Mouse (Mus musculus) layer of hippocampus, postnatal 36 days (tissue): ENCODE data around the gene Ap4e1. TPM values are rescaled to one million over a fixed set of nuclear protein-coding genes. Genes with fewer than 3 reads are reported as not detected.

Source experiments
- DNase-seq, 2 experiments: peaks; one replicate each; pipeline ENCODE4 v3.0.0; 2022
- total RNA-seq, 2 experiments: library from RNA; stranded (reverse); gene quantifications; 2 replicates each; pipeline ENCODE4 v1.2.3; 2021

Ap4e1 gene
- total RNA-seq = 10 to 100 TPM; 12.4 to 12.9 TPM

DNA sequence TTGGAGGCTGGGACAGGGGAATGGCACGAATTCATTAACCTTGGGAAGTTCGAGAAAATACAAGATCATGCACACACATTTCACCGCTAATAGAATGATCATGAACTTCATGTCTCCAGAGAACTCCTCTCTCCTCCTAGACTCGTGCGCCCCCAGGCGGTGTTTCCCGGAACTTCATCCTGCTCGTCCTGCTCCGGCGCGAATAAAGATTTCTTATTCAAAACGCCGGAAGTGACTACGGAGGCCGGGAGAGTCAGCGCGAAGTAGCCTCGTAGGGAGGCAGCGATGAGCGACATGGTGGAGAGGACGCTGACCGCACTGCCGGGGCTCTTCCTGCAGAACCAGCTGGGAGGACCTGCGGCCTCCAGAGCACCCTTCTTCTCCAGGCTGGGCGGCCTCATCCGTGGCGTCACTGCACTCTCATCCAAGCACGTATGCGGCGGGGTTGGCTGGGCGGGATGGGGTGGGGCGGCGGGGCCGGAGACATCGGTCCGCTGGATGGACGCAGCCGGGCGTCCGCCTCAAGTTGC, at the start of gene Ap4e1:
TSS of gene Ap4e1 (plus strand) at position 249 of the 530 bp plus-strand sequence.
- DNase-seq = peak; percentile 94 to 97

DNA sequence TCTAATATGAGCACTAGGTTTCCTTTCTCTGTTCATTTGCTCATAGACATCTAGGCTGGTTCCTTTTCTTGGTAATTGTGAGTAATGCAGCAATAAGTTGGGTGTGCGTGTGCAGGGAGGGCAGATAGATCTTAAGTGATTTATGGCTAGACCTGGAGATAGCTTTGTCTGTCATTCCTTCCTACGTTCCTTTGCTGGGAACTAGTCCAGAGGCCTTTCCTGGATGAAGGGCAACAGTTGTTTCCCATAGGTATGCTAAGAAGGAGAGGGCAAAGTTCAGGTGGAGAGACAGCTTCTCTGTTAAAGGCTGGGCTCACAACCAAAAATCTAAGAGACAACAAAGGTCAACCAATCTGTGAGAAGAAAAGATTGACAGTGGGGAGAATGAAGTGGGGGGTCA, 46.8 kb upstream of the Ap4e1 start:
- no peak for DNase-seq

DNA sequence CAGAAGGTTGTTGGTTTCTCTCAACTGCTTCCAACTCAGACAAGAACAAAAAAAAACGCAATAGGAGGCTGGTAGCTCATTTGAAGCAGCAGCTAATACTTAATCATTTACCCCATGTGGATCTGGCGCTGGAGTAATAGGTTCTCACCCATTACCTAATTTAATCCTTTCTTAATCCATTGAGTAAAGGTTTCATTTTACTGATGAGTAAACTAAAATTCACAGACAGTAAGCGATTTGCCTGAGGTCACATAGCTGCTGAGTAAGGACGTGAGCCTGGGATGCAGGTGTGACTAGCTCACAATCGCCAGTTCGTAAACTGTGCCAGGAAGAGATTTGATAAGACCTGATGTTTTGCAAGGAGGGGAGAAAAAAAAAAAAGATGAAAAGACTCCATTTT, 31.1 kb upstream of the Ap4e1 start:
- DNase-seq = no peak

DNA sequence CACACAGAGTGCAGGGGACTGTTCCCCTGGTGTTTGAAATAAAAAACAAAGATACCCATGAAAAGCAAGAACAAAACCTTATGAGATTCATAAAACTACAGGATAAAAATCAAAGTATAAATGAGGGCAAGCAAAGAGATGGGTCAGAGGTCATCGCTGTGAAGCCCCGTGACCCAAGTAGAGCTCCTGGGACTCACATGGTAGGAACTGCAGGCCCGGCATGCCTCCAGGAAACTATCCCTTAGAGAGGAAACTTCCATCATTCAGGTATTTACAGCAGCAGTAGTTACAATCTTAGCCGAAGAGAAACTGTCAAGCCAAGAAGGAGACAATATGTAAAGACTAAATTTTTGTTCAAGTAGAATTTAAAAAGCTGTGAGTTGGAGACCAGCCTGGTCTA, 25.3 kb upstream of the Ap4e1 start:
- DNase-seq = no peak

DNA sequence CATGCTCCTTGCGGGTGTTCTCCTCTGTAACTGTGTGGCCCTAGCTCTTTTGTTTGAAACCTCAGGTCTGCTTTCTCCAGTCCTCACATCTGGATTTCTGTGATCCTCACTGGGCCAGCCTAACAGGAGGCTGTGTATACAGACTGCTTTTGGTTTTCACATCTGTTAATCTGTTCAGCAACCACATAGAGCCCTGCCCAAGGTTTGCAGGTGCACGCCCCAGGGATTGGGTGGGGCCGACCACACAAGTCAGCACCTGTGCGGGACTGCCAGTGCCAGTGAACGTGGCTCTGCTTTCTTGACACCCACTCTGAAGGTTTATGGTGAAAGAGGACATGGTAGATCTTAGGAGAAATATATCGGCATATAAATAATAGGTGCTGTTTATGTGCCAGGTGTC, 18.6 kb upstream of the Ap4e1 start:
- DNase-seq = no peak

DNA sequence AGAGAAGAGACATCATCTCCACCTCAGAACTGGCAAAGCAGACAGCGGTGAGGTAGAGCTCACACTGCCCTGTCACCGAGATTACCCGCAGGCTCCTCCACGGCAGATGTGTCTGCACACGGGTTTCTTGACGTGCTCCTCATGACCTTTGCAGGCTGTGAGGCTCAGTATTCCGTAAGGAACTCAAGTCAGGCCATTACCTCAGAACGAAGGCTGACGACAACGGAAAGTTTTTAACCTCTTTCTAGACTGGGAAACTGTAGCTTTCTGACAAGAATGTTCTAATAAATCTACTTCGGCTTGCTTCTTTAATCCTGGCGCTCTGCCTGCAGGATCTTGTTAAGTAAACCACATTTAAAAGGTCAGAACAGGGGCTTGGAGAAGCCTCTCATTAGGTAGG, 15.8 kb upstream of the Ap4e1 start:
- no peak for DNase-seq

DNA sequence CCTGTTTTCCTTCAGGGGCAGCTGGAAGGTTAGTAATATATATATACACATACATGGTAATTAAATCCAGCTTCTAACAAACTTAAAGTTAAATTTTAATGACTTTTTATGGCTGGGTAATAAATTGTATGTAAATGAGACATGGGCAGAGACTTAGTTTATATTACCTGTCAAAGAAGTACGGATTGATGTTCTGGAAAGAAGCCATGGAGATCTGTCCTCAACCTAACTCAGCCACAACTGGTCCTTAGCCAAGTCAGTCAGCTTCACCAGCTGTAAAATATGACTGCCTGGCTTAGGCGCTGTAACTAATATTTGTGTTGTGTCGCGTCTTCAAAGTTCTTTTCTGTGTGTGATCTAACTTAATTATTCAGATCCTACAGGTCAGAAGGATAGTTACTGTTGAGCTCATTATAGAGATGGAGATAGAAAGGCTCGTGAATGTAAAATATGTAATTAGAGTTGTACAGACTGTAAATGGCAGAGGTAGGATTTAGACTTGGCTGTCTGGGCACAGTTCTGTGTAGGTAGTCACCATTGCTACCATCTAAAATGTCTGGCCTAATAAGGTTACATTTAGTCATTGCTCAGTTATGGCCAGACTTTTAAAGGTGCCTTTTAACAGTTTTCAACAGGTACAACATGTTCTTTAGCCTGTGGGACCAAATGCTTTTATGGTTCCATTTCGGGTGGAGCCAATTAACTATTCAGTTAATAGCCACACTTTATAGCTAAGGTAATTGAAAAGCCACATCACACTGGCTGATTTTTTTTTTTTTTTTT, 13.9 kb upstream of the Ap4e1 start:
- no peak for DNase-seq

DNA sequence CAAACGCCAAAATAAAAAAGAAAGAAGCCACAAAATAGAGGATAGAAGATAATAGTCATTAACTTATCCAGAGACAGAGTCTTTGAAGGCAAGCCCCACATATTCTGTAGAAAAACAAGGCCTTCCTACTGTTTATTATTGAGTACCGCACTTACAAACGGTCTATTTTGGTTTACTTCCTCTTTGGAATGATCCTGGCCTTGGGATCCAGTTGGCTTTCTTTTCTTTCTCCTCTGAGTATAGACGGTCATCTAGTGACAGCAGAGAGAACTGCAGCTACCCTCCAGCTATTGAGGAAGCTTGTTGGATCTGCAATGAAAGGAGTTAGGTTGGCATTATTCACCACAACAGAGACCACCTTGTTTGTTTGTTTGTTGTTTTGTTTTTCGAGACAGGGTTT, 11.8 kb upstream of the Ap4e1 start:
- peak; percentile 28 to 45 for DNase-seq

DNA sequence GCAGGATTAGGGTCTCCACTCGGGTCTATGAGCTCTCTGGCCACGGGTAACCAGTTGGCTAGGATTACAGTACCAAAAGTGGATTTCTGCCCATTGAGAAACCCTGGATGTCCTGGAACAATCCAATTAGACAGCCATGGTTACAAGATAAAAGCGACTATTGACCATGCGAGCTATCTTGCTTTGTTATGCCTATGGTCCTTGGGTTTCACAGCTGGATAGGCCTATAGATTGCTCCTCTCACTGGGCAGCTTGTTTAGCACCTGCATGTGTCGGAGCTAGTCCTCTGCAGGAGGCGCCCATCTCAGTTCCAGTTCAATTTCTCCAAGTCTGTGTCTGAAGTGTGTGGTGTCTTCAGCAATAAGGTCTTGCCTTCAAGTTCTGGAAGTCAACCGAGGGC, 10.3 kb upstream of the Ap4e1 start:
- DNase-seq = no peak

DNA sequence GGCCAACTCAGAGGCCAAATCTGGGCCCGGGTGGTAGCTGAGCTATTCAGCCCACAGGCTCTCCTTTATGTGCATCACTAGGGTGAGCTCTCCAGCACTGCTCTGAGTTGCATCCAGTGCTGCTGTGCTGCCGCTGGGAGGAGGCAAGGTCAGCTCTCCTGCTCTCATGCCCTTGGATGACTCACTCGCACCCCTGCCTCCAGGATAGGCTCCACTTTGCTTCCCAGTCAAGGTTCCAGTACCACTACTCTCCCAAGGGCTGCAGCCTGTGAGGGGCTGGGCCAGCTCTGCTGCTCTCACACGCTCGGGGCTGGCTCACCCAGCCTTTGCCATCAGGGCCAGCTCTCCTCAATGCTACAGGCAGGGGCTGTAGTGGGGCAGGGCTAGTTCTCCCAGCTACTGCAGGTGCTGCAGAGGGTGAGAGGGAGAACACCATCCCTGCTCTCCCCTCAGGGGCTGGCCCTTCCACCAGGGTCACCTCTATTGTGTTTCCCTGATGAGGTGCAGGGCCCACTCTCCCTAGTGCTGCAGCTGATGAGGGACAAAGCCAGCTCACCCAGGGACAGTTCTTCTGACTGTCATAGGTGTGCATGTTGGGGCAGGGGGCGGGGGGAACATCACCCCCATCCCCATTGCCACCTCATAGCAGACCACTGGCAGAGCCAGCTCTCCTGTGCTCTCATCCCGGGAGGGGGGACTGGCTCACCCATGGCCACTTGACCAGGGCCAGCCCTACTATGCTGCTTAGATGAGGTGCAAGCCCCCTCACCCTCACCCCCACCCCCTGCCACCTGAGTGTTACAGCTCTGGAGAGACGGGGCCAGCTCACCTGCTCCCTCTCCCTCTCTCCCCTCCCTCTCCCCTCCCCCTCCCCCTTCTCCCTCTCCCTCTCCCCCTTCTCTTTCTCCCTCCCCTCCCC, 7.9 kb upstream of the Ap4e1 start:
- no peak for DNase-seq

DNA sequence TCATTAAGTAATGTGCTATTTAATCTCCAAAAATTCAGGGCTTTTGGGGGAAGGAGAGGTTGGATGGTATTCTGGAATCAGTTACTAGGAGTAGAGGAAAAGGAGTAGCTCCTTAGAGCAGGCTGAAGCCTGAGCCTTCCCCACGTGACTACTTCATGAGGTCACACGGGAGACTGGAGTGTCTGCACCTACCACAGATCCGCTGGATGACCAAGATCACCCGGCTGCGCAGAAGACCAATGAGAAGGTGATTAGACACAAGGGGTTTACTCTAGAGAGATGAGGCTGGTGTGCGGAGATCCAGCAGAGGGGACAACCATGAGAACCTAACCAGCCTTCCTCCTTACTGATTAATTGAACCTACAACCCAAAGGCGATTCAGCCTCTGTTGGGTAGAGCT, 4.5 kb upstream of the Ap4e1 start:
- no peak for DNase-seq

DNA sequence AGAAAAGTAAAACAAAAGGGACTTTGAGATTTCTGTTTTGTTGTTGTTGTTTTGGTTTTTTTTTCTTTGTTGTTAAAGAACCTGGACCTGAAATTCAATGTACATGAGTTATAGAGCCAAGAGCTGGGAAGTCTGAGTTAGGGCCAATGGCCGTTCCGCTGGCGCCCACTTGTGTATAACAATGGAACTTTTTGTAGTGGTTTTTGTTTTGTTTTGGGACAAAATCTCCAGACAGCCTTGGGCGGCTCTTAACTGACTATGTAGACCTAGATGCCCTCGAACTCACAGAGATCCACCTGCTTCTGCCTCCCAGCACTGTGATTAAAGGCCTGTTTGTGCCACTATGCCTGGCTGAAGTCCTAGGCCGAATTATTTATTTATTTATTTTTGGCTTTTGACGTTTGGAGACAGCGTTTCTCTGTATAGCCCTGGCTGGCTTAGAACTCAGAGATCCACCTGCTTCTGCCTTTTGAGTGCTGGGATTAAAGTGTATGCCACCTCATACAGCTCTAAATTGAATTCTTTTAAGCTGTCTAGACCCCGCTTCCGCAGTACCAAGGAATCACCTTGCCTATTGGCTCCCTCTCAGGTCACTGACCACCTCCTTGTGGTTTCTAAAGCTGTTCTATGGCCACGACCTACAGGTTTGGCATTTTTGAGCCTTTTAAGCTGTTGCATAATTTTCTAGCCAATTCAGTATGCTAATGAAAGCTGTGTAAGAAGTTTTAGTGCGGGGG, 1.7 kb upstream of the Ap4e1 start:
- DNase-seq = no peak

DNA sequence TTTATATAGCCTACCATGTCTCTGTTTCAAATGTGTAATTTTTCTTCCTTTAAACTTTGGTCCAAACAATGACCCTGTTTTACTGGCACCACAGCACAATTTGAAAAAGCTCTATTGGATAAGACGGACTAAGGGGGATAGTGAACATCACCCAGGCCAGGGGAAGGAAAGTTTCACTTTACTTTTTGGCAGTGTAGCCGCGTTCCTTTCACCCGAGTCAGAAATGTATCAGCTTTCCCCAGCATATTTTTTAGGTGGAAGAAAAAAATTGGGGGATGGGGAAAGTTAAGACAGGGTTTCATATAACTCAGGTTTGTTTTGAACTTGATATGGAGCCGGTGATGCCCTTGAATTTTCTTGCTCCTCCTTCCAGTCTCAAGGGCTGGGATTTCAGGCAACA, 1.0 kb upstream of the Ap4e1 start:
- DNase-seq = no peak

DNA sequence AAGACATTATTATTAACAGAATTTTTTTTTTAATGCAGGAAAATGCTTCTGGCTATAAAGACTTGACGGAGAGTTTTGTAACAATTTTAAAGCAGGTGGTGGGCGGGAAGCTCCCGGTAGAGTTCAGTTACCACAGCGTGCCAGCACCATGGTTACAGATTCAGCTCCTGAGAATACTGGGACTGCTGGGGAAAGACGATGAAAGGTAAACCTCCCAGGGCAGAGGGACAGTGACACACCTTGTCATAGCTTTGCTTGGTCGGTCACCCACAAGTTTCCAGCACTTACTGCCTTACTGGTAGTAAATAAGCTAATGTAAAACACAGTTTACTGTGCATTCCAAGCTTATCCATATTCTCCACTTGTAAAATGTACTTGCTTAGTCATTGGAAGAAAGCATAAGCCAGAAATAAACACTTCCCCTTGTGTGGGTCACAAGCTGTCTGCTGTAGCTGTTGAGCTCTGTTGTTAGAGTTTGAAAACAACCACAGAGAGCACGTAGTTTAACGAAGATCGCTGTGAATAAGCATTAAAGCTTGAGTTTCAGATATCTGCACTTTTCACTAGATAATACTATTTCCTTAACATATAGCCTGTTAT, 26.6 kb downstream of the Ap4e1 start:
- DNase-seq = peak; percentile 34 to 40

DNA sequence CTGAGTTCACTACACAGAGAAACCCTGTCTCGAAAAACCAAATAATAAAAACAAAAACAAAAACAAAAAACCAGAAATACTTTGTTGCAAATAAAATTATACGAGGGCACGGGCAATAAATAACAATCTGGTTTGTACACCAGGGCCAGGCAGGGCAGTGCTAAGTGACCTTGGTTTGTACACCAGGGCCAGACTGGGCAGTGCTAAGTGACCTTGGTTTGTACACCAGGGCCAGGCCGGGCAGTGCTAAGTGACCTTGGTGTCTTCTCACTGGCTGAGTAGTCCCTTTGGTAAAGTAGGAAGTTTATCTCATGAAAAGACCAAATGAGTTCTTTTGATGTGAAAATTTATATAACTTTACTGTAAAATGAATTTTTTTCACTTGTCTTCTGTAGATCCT, 28.8 kb downstream of the Ap4e1 start:
- DNase-seq = no peak

DNA sequence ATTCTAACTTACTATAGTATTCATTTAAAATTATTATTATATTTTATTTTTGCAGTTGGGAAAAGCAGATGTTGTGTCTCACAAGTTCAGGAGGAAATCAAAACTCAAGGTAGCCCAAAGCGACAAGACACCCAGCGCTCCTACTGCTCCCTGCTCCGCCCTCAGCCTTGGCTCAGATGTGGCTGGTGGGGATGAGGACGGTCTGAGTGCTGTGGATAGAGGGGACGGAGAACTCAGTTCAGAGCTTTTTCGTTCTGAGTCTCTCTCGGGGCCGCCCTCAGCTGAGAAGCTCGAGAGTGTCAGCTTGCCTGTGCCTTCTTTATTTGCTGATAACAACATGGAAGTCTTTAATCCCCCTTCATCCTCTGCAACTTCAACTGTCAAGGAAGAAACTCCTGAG, 53.0 kb downstream of the Ap4e1 start:
- no peak for DNase-seq

DNA sequence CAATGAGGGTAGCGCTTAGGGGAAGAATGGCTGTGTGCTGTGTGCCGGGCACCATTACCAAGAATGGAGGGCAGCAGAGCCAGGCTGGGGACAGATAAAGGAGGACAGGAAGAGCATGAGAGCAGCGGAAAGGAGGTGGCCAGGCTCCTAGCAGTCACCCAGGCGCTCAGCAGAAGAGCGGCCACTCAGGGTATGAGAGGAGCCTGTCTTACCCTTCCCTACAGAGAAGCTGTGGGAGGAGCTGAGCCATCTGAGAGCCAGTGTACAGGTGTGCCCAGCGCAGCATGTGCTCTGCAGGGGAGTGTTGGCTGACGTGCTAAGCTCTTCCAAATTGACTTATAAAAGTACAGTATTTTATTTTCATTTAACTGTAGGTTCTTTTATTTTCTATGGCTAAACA, 60.3 kb downstream of the Ap4e1 start:
- no peak for DNase-seq

DNA sequence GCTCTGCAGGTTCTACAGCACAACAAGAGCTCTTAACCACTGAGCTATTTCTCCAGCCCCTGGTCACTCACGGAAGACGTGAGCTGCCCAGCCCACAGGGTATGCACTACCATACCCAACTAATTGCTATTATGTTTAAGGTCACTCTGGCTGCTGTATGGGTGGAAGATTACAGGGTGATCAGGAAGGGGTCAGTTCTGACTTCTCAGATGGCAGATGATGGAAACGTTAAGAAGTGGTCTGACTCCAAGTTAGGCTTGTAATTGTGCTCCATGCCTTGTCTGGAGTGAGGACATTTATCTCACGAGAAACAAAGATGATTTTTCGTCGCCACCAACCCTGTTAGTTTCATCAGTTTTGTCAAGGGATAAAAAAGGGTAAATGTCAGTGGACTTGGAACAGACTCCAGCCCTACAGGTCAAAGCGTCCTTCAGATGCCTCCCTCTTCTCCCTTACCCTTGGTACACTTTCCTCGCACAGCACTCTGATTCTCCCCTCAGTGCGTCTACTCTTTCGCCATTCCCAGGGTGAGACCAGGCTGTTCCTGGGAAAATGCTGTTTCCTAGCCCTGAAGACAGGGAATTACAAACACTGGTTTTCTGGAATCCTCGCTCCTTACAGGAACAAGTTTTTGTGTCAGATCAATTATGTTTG, 61.4 kb downstream of the Ap4e1 start:
- DNase-seq = no peak

DNA sequence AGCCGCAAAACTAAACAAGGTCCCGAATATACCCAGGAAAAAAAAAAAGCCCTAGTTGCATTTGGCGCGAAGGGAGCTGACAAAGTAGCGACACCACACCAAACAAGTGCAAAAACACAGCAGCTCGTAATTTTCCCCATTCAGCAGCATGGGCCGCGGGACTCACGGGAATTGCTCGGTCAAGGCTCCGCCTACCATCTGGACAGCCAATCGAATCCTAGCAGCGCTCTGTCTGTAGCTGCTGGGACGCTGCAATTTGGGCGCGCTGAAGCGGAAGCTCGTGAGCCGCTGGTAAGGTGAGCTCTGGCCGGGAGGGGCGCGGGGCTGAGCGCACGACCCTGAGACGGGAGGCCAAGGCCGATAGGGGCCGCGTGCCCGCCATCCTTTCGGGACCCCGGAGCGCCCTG, 61.9 kb downstream of the Ap4e1 start, which contains the start of gene Blvra:
TSS of gene Blvra (plus strand) at position 231 of the 407 bp plus-strand sequence.
- peak; percentile 78 to 84 for DNase-seq

DNA sequence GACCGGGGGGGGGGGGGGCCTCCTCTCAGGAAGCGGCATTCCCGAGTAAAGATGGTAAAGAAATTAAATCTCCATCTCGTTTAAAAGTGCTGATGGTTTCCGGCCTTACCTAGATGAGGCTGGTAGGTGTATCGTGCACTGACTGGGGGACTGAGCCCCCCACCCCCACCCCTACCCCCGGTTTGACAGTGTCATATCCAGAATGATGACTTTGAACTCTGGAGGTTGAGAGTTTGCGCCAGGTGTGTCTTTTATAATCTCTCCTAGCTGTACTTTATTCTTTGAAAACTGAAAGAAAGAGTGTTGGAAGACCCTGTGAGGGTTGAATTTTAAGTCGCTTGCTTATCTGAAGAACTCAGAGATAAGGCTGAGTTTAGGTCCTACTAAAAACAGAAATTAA, 62.4 kb downstream of the Ap4e1 start:
- no peak for DNase-seq

DNA sequence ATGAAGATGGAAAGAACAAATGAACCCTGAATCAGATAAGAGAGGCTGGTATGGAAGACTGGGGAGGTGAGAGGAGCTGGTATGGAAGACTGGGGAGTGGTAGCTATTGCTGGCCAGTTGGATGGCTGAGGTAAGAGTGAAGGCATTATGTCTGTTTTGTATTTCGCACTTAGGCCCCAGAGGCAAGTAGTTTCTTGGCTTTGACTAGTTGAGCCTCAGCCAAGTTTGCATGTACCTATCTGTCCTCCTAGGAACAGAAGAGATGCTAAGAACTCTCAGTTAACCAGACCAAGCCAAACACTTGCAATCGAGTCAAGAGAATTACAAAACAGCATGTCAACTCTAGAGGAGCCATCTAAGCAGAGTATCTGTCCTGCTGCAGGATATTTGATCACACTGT, 65.6 kb downstream of the Ap4e1 start:
- DNase-seq = no peak

DNA sequence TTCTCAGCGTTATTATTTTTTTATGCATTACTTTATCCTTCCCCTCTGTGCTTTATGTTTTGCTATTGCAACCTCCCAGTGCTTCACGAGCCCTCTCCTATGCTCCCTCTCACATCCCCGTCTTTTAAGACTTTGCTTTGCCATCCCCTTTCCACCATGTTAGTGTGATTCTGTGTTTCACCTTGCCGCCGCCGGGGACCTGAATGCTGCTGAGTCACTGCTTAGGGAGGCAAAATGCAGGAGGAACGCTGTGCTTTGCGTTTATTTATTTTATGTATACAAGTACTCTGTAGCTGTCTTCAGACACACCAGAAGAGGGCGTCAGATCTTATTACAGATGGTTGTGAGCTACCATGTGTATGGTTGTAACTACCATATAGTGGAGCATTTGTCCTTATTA, 69.1 kb downstream of the Ap4e1 start:
- DNase-seq = no peak
